Mouse (Mus musculus) MEL (cell line): ENCODE data around the gene Rcan1.

ENCODE experiments used
- CHD1 ChIP-seq: IDR thresholded peaks from 2 replicates; pipeline ENCODE4 v1.6.1; 2012; ENCODE audit warnings: low read depth, mild to moderate bottlenecking, inconsistent platforms, low read length, improper control_type of control experiment
- CTCF ChIP-seq, 3 experiments: IDR thresholded peaks in 2 of 3; conservative IDR thresholded peaks in 1 of 3; 2 replicates each; pipeline ENCODE4 v1.5.1; 2011 to 2012; ENCODE audit warnings: low read length in 3 of 3, low read depth in 2 of 3, mild to moderate bottlenecking in 2 of 3, improper control_type of control experiment in 1 of 3, inconsistent platforms in 1 of 3, mixed read lengths in 1 of 3, moderate library complexity in 1 of 3; ENCODE audit not compliant: control insufficient read depth in 1 of 3, insufficient read depth in 1 of 3, poor library complexity in 1 of 3, severe bottlenecking in 1 of 3
- MAX ChIP-seq: IDR thresholded peaks from 2 replicates; pipeline ENCODE4 v1.6.1; 2011; ENCODE audit warnings: low read length, improper control_type of control experiment
- POLR2A ChIP-seq, 2 experiments: IDR thresholded peaks; 2 replicates each; pipeline ENCODE4 v1.6.1; 2011 to 2012; ENCODE audit warnings: low read length in 2 of 2, mild to moderate bottlenecking in 2 of 2, control low read depth in 1 of 2, improper control_type of control experiment in 1 of 2, low read depth in 1 of 2, moderate library complexity in 1 of 2; ENCODE audit not compliant: control insufficient read depth in 1 of 2, insufficient read depth in 1 of 2, poor library complexity in 1 of 2
- POLR2AphosphoS5 ChIP-seq: IDR thresholded peaks from 2 replicates; pipeline ENCODE4 v1.6.1; 2012; ENCODE audit warnings: low read depth, borderline replicate concordance, mild to moderate bottlenecking, inconsistent platforms, low read length, moderate library complexity, mixed read lengths
- RCOR1 ChIP-seq: IDR thresholded peaks from 2 replicates; pipeline ENCODE4 v1.6.1; 2012; ENCODE audit warnings: low read depth, mild to moderate bottlenecking, inconsistent platforms, low read length, improper control_type of control experiment
- TCF12 ChIP-seq: IDR thresholded peaks from 2 replicates; pipeline ENCODE4 v1.6.1; 2014; ENCODE audit warnings: low read depth, mild to moderate bottlenecking, inconsistent platforms, low read length, improper control_type of control experiment, moderate library complexity
- USF1 ChIP-seq: IDR thresholded peaks from 2 replicates; pipeline ENCODE4 v1.6.1; 2014; ENCODE audit warnings: low read depth, mild to moderate bottlenecking, inconsistent platforms, low read length, improper control_type of control experiment, moderate library complexity
- ZKSCAN1 ChIP-seq: IDR thresholded peaks from 2 replicates; pipeline ENCODE4 v1.6.1; 2012; ENCODE audit warnings: low read depth, mild to moderate bottlenecking, inconsistent platforms, low read length, improper control_type of control experiment, moderate library complexity

- TF ChIP-seq CHD1 (no peak), ZKSCAN1 (no peak), POLR2AphosphoS5 (no peak), RCOR1 (no peak), USF1 (no peak), POLR2A (IDR thresholded peaks at IDR 0.05; ENCODE audit: control insufficient read depth in 1 of 2, insufficient read depth in 1 of 2, low read depth in 1 of 2, low read length in 2 of 2, poor library complexity in 1 of 2) (no peak), TCF12 (no peak), CTCF (IDR thresholded peaks at IDR 0.05 in 2 of 3, conservative IDR thresholded peaks at IDR 0.05 in 1 of 3; ENCODE audit: control insufficient read depth in 1 of 3, insufficient read depth in 1 of 3, low read depth in 2 of 3, low read length in 3 of 3, poor library complexity in 1 of 3, severe bottlenecking in 1 of 3) (no peak), MAX (no peak)
These were observed 27.7 kb downstream of the Rcan1 start for GRCm38 (mm10) chr16:92442946-92443345.
